Mouse (Mus musculus): ENCODE data around the gene Ocm.

The Ocm gene

GRCm38 (mm10) chr5:144026620-144027263, at the start of gene Ocm:
Gene Ocm, minus strand, starts transcription at chr5:144026670.
- no peak for DNase-seq (ENCODE audit: low spot score)

GRCm38 (mm10) chr5:144071249-144071648, 44.8 kb upstream of the Ocm start:
- DNase-seq (ENCODE audit: low spot score) = no peak

DNA sequence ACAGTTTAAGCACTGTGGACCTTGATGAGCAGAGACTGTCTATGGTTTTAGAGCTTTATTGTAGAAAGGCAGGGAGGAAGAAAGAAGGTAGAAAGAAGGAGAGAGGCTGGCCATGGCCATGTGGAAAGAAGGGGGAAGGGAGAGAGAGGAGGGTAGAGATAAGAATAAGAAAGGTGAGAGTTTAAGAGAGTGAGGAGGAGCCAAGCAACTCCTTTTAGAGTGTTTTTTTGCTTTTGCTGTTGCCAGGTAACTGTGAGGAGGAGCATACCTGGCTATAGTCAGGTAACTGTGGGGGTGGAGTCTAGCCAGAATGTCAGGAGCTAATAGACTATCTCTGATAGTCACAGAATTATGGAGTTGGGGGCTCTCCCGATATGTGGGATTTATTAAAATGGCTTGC, 43.6 kb upstream of the Ocm start:
- no peak for DNase-seq (ENCODE audit: low spot score)

- no peak for DNase-seq (ENCODE audit: low spot score)
These were observed 39.6 kb upstream of the Ocm start for GRCm38 (mm10) chr5:144066036-144066435.

- DNase-seq (ENCODE audit: low spot score) = no peak
These were observed 37.6 kb upstream of the Ocm start for GRCm38 (mm10) chr5:144064093-144064492.

GRCm38 (mm10) chr5:144054340-144054739, 27.9 kb upstream of the Ocm start:
- no peak for DNase-seq (ENCODE audit: low spot score)

DNA sequence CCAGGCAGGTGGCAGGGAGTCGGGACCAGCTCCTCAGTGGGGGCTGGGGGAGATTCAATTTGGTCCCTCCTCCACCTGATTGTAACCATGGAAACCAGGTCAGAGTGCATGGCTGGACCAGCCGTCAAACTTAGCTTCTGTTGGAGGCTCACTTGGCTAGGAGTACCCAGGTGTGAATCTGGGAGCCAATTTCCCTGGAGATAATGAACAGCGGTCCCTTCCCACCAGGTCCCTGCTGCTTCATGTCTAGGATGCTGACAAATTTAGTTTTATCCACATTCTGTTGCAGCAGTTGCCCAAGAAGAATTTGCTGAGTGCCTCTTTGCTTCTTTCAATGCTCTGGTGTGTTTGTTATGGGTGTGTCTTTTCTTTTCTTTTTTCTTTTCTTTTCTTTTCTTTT, 27.0 kb upstream of the Ocm start:
- no peak for DNase-seq (ENCODE audit: low spot score)

DNA sequence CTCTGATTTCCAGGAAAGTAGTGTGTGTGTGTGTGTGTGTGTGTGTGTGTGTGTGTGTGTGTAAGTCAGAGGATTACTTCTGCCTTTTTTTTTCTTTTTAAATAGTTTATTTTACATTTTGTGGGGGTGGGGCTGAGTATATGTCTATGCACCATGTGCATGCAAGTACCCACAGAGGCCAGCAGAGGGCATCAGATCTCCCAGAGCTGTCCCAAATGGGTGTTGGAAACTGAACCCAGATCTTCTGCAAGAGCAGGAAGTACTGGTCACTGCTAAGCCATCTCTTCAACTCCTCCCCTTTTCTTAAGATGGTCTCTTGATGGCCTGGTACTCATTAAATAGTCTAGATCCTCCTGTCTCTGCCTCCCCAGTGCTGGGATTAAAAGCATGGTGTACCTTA, 24.8 kb upstream of the Ocm start:
- DNase-seq (ENCODE audit: low spot score) = no peak

DNA sequence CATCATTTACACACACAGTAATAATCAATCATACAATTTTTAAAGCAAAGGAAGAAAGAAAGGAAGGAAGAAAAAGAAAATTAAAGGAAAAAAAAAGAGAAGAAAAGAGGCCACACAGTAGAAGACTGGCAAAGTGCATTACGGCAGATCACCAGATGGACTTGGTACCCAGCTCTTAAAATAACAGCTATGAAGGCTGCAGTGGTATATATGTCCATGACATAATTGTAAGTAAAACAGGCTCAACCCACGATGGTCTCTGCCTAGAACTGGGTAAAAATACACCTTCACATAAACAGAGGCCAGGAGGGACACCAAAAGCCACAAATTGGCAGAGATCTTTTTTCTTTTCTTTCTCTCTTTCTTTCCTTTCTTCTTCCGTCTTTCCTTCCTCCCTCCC, 23.4 kb upstream of the Ocm start:
- DNase-seq (ENCODE audit: low spot score) = no peak

DNA sequence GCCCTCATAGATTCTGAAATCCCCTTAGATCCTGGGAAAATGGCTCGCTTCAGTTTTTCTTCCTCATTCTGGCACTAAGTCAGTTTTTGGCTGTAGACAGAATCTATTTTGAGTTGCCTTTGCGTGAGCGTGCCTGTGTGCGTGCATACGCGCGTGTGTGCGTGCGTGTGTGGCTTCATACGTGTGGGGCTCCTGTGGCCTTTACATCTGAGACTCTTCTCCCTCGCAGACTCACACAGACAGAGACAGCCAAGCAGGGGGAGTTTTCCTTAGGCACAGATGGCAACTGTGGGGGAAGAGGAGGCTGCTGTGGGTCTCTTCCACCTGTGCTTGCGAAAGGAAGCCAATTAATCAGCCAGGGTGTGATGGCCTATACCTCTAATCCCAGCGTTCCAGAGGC, 20.9 kb upstream of the Ocm start:
- no peak for DNase-seq (ENCODE audit: low spot score)

DNA sequence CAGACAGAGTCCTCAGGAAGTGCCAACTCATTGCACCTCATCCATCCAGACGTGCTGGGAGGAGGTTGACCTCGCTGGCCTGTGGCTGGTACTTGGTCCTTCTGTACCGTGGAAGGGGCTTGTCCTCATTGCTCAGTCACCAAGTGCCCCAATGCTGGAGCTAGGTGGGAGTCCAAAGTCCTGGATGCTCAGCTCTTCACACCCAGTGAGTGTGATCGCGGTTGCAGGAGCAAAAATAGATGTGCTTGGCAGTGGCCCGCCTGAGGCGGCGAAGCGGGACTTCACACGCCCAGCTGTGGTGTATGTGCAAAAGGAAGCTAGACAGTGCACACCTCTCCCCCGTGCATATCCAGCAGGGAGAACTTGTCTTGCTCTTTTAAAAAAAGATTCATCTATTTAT, 16.7 kb upstream of the Ocm start:
- no peak for DNase-seq (ENCODE audit: low spot score)

GRCm38 (mm10) chr5:144040720-144041364, 14.4 kb upstream of the Ocm start:
- DNase-seq (ENCODE audit: low spot score) = peak; percentile 79

DNA sequence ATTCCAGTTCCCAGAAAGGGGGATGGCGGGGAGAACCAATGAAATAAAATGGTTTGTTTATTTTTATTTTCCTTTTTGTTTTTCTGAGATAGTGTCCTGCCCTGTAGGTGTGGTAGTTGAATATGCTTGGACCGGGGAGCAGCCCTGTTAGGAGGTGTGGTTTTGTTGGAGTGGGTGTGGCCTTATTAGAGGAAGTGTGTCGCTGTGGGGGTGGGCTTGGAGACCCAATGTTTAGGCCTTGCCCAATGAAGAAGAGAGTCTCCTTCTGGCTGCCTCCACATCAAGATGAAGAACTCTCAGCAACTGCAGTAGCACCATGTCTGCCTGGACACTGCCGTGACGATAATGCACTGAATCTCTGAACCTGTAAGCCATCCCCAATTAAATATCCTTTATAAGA, 13.4 kb upstream of the Ocm start:
- DNase-seq (ENCODE audit: low spot score) = no peak

- DNase-seq (ENCODE audit: low spot score) = no peak
These were observed 12.7 kb upstream of the Ocm start for GRCm38 (mm10) chr5:144039156-144039675.

- DNase-seq (ENCODE audit: low spot score) = no peak
These were observed 10.5 kb upstream of the Ocm start for GRCm38 (mm10) chr5:144036952-144037351.

- DNase-seq (ENCODE audit: low spot score) = no peak
These were observed 8.1 kb upstream of the Ocm start for GRCm38 (mm10) chr5:144034567-144034966.

DNA sequence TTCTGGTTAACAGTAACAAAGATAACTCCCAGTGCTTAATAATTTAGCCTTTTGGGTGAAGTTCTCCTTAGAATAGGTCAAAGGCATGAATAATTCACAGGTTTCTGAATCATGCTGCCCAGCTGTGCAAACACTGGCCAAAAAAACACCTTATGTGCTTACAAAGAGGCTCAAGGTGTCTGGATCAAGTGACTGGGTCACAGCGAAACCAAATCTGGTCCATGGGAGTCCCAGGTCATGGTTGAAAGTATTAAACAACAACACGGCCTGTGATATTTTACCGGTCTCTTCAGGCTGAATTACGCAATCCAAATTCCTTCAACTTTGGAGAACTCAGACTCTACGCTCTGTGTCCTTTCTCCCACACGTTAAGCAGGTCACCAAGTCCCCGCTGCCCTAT, 6.0 kb upstream of the Ocm start:
- no peak for DNase-seq (ENCODE audit: low spot score)

- no peak for DNase-seq (ENCODE audit: low spot score)
These were observed 10.6 kb downstream of the Ocm start for GRCm38 (mm10) chr5:144015845-144016244.

GRCm38 (mm10) chr5:144015312-144015650, 11.2 kb downstream of the Ocm start:
- peak; percentile 15 for DNase-seq (ENCODE audit: low spot score)

GRCm38 (mm10) chr5:144014551-144015311, 11.7 kb downstream of the Ocm start, which contains the start of gene Ccz1:
Gene Ccz1, minus strand, starts transcription at chr5:144014877.
- DNase-seq (ENCODE audit: low spot score) = peak; percentile 95

GRCm38 (mm10) chr5:144013366-144014134, 12.9 kb downstream of the Ocm start:
- DNase-seq (ENCODE audit: low spot score) = peak; percentile 42

DNA sequence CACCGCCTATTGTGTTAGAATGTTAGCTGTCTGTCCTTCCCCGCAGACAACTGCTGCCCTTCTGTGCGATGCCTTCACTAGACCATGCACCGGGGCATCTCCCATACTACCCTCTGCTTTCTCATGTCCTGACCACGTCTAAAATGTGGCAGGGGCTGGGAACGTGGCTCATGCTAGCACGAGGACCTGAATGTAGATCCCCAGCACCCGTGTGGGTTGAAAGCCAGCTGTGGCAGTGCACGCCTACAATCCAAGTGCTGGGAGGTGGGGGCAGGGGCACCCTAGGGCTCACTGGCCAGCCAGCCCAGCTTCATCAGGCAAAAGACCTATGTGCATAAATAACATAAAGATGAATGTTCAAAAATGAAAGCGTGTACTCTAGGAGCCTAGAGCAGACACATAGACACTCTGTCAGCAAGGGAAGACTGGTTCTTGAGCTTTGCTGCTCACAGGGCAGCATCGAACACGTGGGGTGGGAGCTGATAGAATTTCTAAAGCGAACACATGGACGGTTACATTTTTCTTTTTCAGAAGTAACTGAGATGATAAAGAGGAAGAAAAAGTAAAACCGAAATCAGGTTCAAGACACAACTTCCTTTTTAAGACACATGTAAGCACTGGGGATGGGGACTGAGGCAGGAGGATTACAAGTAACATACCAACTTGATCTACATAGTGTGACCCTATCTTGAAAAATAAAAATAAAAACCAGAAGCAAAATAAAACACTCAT, 23.8 kb downstream of the Ocm start:
- no peak for DNase-seq (ENCODE audit: low spot score)
